ENCODE assay signal across 9 mouse cellular contexts in genomic region chr11:118146446-118146845, GRCm38 (mm10). TPM values are rescaled to one million over a fixed set of nuclear protein-coding genes. Genes with fewer than 3 reads are reported as not detected.
DNase-seq lines count a peak whose midpoint lies in the region; ATAC-seq and TF ChIP-seq lines count a peak whose summit lies in the region.
"Had no signal": no experiment of that assay in that cellular context is flagged by ENCODE, and none has a peak within 500 bp of the region (broad histone marks: within the 10 kb centered on the region; RNA-seq: fewer than 3 reads in every experiment).

No protein-coding gene starts in this region.

- peaks cover 35% of the 10 kb centered on the region for H3K27me3 ChIP-seq in megakaryocyte, embryonic 14.5 days (replicated peaks)

- peaks cover 47% of the 10 kb centered on the region for H3K4me1 ChIP-seq in bone marrow macrophage, adult 2 months (ENCODE audit: control insufficient read depth, insufficient read depth, low read length)
- H3K4me1 ChIP-seq in megakaryocyte, embryonic 14.5 days: peaks cover 38% of the 10 kb centered on the region

- TF ChIP-seq POLR2A in bone marrow macrophage, adult 2 months (IDR thresholded peaks at IDR 0.05; ENCODE audit: borderline replicate concordance, low read depth, low read length): no peak

- no peak overlapping the region; the same call in 1 of the 2 replicates for H3K4me3 ChIP-seq in layer of hippocampus, adult 2 months
- H3K4me3 ChIP-seq in bone marrow macrophage, adult 2 months (ENCODE audit: insufficient read depth, low read length): peak overlapping the region; percentile 66
- H3K4me3 ChIP-seq in megakaryocyte, embryonic 14.5 days (replicated peaks): peak overlapping the region; percentile 88

- H3K36me3 ChIP-seq in megakaryocyte, embryonic 14.5 days (replicated peaks; ENCODE audit: low read length): no peaks in the 10 kb centered on the region

- TF ChIP-seq CTCF in layer of hippocampus, adult 2 months (conservative IDR thresholded peaks at IDR 0.05): no peak
- TF ChIP-seq CTCF in bone marrow macrophage, adult 2 months (IDR thresholded peaks at IDR 0.05; ENCODE audit: low read depth, low read length): no peak

- H3K9me3 ChIP-seq in megakaryocyte, embryonic 14.5 days: peaks cover 15% of the 10 kb centered on the region

- no peak for DNase-seq in layer of hippocampus, adult 2 months (ENCODE audit: low spot score in 2 of 2)
- DNase-seq in layer of hippocampus, postnatal 14 days (ENCODE audit: low spot score in 2 of 2): no peak
- no peak for DNase-seq in cerebellum, adult 18-20 months
- no peak for DNase-seq in right cerebral cortex, postnatal 25 days
- DNase-seq: cerebellum, adult 9-11 months; right cerebral cortex, postnatal 14 days had no signal

- peak overlapping the region; percentile 48; the same call in 1 of the 2 replicates for H3K27ac ChIP-seq in layer of hippocampus, adult 2 months
- H3K27ac ChIP-seq in bone marrow macrophage, adult 2 months (ENCODE audit: insufficient read depth, low read depth, low read length): peak overlapping the region; percentile 92

- peak; percentile 20 for ATAC-seq in CD4-positive, CD25-positive, alpha-beta regulatory T cell, adult 4 months

RNA-seq across cellular contexts. Expression of gene Dnah17, which starts 16.0 kb away (rescaled TPM):
- under 1 TPM; 0.07 to 0.15 TPM for total RNA-seq in layer of hippocampus, adult 2 months (2021)
- under 1 TPM; 0.05 to 0.36 TPM for total RNA-seq in layer of hippocampus, postnatal 14 days (2021)
- under 1 TPM; 0.55 to 0.67 TPM for polyA plus RNA-seq in CD4-positive, CD25-positive, alpha-beta regulatory T cell, adult 4 months (2017; shearing (Covaris generic))
- polyA plus RNA-seq in bone marrow macrophage, adult 2 months (2012; ENCODE audit: insufficient read depth, insufficient read length, missing spikeins): 0.29 and 0.41 TPM in 2 replicates
- 0.06 and 0.11 TPM in 2 replicates for polyA plus RNA-seq in megakaryocyte, embryonic 14.5 days (2012; ENCODE audit: insufficient read depth, low replicate concordance)
